Mouse (Mus musculus) brain, embryonic 14.5 days (tissue): ENCODE measurements at regions not wholly inside any gene's neighbourhood (a gene's known extent, or its start where the extent isn't known, plus 50 kb on each side); places are given as distances from the start of the nearest gene placed in this dataset.

Experiments
- DNase-seq: peaks from one replicate; pipeline ENCODE4 v3.0.0-alpha.2; 2011; ENCODE audit warnings: low read depth
- CTCF ChIP-seq: fragments of 200-500 bp; IDR thresholded peaks from 2 replicates; pipeline ENCODE4 v1.5.1; 2012; ENCODE audit warnings: inconsistent platforms, mild to moderate bottlenecking, moderate library complexity, borderline replicate concordance; ENCODE audit not compliant: insufficient read depth, insufficient read length; ENCODE audit errors: extremely low read depth
- POLR2A ChIP-seq: fragments of 200-500 bp; IDR thresholded peaks from 2 replicates; pipeline ENCODE4 v1.6.1; 2012; ENCODE audit warnings: mild to moderate bottlenecking, inconsistent platforms, borderline replicate concordance; ENCODE audit not compliant: poor library complexity, insufficient read depth, insufficient read length, severe bottlenecking; ENCODE audit errors: extremely low read depth

DNA sequence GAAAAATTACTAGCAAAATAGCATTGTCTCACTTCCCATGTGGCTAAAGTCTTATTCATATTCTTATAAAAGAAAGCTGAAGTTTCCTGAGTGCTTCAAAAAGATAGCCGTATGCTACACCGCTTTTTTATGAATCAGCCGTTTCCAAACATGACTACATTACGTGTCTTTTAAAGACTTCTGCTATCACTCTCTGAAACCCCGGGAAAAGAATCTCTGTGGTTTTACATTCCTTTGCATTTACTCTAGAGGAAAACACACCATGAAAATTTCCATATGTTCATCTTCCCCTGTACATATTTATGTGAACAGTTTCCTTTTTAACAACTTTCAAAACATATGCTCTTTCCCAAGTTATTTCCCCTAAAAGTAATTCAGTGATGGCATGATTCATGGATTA is 882.3 kb downstream of the Gsdmc2 start:
- no peak for TF ChIP-seq POLR2A
- TF ChIP-seq CTCF = no peak
- DNase-seq = no peak

GRCm38 (mm10) chr15:62960623-62961022 is 884.4 kb downstream of the Gsdmc2 start:
- no peak for TF ChIP-seq CTCF
- TF ChIP-seq POLR2A = no peak
- no peak for DNase-seq

- no peak for DNase-seq
- no peak for TF ChIP-seq POLR2A
- no peak for TF ChIP-seq CTCF
These were observed 886.3 kb downstream of the Gsdmc2 start for GRCm38 (mm10) chr15:62958506-62959330.

DNA sequence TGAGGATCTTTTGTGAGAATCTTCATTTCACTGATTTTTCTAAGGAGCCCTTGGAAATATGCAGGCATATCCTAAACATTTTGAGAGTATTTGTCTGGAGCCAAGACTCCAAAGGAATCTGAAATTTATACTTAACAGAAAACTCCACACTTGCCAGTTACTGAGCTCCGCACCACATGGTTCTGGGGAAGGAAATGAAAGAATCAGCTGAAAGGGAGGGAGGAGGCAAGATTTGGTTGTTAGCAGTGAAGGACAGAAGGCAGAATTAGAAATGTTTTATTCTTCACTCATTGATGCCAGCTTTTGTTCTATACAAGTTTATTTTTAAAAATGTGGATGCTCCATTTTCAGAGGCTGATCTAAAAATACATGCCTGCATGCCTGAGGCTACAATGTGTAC is 890.1 kb downstream of the Gsdmc2 start:
- no peak for DNase-seq
- TF ChIP-seq CTCF = no peak
- TF ChIP-seq POLR2A = no peak

DNA sequence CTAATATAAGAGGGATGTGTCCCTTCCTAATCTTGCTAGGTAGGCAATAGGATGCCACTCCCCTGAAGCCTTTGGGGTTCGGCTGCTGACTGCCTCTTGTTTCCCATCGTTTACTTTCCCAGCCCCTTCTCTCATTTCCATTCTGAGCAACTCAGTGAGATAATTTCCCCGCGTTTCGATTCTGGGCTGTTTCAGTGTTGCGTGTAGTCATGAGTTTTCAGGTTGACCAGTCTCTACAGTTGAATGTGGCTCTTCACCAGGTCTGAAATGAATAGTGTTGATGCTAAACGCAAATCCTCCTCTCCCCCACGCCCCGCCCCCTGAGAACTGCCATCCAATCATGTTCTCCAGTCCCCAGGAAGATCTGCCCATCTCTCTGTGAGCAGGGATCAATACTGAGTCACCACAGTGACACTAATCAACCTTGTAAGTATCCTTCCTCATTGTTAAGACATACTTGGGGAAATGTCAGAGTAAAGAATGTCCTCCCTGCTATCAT is 890.6 kb downstream of the Gsdmc2 start:
- no peak for DNase-seq
- TF ChIP-seq CTCF (no peak), POLR2A (no peak)

DNA sequence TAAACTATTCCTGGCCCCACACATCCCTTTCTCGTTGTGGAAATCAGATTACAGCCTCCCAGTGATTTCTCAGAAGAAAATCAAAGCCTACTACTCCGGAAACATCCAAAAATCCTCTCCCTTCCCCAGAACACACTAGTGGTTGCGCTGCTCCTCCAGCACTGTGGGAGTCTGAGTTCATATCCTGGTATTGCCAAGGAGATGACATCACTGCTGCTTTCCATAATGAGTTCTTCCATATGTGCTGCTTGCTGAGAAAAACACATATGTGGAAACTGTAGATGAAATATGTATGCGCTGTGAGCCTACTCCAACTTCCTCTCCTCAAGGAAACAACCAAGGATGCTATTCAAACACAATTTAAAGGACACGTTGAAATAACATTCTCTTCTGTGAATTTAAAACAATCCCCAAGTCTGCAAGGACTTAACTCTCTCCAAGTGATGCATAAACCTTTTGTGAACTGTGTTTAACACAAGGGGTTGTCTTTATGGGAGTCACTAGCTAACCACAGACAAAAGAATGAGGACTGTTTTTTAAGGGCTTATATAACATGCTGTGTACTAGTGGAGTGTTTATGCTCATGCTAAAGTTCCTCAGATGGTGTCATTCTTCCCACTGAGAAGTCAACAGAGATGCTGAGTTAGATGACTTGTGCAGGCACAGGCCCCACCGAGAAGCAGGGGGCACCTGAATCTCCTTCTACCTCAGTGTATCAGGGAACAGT is 891.6 kb downstream of the Gsdmc2 start:
- TF ChIP-seq CTCF (no peak), POLR2A (no peak)
- peak; percentile 69 for DNase-seq

DNA sequence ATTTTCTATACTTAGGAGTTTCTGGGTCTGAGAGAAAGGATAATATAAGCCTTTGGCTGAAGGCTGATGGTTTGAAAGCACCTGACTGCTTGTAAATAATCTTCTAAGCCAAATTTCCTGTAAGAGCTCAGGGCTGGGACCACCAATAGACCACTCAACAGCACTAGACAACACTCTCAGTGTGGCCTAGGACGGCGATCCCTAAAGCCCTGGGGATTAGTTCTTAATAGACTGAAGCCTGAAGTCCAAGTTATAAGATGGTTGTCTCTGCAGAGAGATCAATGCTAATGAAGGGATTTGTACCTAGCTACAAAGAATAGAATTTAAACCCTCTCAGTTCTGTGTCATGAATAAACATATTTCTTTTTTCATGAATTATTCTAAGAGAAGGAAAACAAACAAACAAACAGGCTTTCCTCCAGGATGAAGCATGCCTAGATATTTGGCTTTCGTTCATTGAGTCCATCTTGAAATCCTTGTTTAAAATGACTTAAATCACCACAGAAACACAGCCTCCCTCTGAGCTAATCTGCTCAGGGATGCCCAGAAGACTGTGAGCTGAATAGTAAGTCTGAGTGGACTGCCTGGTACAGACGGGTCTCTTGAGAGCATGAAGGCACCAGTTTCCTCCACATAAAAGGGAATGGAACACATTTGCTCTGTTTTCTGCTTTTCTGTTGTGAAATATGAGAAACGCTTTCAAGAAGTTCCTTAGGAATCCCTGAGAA is 892.3 kb downstream of the Gsdmc2 start:
- DNase-seq = peak; percentile 57

GRCm38 (mm10) chr15:62939416-62939815 is 905.6 kb downstream of the Gsdmc2 start:
- no peak for DNase-seq
- TF ChIP-seq POLR2A = no peak
- no peak for TF ChIP-seq CTCF

More for the DNA sequence above, 892.3 kb downstream of the Gsdmc2 start:
- TF ChIP-seq POLR2A (no peak), CTCF (no peak)

DNA sequence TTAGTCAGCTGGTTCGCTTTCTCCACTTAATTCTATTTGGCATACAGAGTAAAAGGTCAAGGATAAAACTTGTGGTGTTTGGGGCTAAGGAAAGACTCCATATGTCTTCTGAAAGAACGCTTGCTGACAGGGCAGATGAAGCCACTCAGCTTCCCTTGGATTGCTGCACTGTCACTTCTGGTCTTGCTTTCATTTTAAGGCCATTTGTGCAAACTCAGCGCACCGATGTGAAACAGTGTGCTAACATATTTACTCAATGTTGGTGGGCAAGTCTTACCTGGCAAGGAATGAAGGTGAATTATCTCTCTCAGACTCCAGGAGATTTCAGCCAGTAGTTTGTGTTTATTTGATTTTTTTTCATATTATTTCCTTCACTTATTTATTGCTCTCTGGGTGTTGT is 907.2 kb downstream of the Gsdmc2 start:
- no peak for DNase-seq
- no peak for TF ChIP-seq POLR2A
- no peak for TF ChIP-seq CTCF

- no peak for TF ChIP-seq CTCF
- TF ChIP-seq POLR2A = no peak
- DNase-seq = peak; percentile 55
These were observed 910.3 kb downstream of the Gsdmc2 start for GRCm38 (mm10) chr15:62934522-62935189.

DNA sequence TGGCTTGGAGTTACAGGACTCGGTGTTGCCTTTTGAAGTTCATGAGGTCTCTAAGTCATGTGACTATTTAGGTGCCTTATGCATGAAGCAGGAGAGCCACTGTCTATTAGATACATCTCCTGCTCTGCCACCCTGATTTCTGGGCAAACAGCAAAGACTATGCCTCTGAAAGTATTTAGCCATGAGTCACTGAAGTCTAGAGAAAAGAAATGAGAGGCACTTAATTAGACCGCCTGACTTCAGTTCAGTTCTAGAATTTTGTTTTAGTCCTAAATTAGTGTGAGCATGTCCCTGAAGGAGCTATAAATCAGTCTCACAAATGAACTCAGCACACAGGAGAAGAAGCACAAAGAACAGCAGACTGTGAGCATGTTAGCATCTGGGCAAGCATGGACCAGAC is 924.5 kb downstream of the Gsdmc2 start:
- TF ChIP-seq POLR2A = no peak
- TF ChIP-seq CTCF = no peak
- DNase-seq = no peak

- no peak for DNase-seq
- TF ChIP-seq CTCF (no peak), POLR2A (no peak)
These were observed 925.7 kb downstream of the Gsdmc2 start for GRCm38 (mm10) chr15:62919264-62919663.
